Mouse (Mus musculus) liver, adult 2 months (tissue): ENCODE measurements around the gene Rint1.

Experiments used
- CTCF ChIP-seq: fragments of 200-500 bp; IDR thresholded peaks from 2 replicates; pipeline ENCODE4 v1.5.1; 2011; ENCODE audit warnings: low read depth, low read length, control low read depth
- POLR2A ChIP-seq: fragments of 200-500 bp; IDR thresholded peaks from 2 replicates; pipeline ENCODE4 v1.6.1; 2011; ENCODE audit warnings: low read length, control low read depth; ENCODE audit not compliant: insufficient read depth; ENCODE audit errors: extremely low read depth

GRCm38 (mm10) chr5:23862291-23862690, 74.8 kb downstream of the Rint1 start:
- no peak for TF ChIP-seq CTCF
- TF ChIP-seq POLR2A = no peak
